Mouse (Mus musculus): Measurements from ENCODE around the gene Polr3f.

DNA sequence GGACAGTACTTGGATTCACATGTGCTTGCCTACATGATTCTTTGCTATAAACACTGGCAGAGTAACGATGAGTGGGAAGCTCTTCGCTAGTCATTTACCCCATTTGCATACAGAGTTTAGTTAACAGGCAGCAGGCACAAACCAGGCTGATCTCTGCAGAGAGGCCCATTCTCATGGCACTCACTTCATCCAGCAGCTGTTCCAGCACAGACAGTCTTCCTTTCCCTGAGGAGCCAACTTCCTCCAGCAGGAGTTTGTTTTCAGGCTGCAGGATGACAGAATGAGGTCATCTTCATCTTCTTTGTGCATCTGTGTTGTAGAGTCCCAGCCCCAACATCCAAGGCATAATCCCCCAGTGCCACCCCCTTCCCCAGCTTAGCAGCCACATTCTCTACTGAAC, 48.1 kb upstream of the Polr3f start:
- TF ChIP-seq POLR2A (IDR thresholded peaks at IDR 0.05; ENCODE audit: borderline replicate concordance, extremely low read depth, low read depth, low read length): no peak
- TF ChIP-seq CTCF (IDR thresholded peaks at IDR 0.05; ENCODE audit: insufficient read depth, low read length): no peak

Data from lung, adult 2 months (tissue).